Mouse (Mus musculus) testis, adult 2 months (tissue): Measurements from ENCODE around the gene Dlgap1. TPM values are rescaled to one million over a fixed set of nuclear protein-coding genes. Genes with fewer than 3 reads are reported as not detected.

Experiments
- H3K27ac ChIP-seq: fragments of 200-500 bp; 2 replicates; pipeline ENCODE4 v1.5.1; 2012; ENCODE audit warnings: low read depth, low read length; ENCODE audit not compliant: control insufficient read depth, insufficient read depth
- H3K27me3 ChIP-seq: fragments of 200-500 bp; 2 replicates; pipeline ENCODE4 v1.6.1; 2012; ENCODE audit warnings: mild to moderate bottlenecking, low read length, moderate library complexity; ENCODE audit not compliant: control insufficient read depth, insufficient read depth
- H3K36me3 ChIP-seq: fragments of 200-500 bp; 2 replicates; pipeline ENCODE4 v1.6.1; 2012; ENCODE audit warnings: mild to moderate bottlenecking, low read length; ENCODE audit not compliant: control insufficient read depth, insufficient read depth
- H3K4me1 ChIP-seq: fragments of 200-500 bp; 2 replicates; pipeline ENCODE4 v1.6.1; 2012; ENCODE audit warnings: low read length; ENCODE audit not compliant: control insufficient read depth, insufficient read depth
- H3K4me3 ChIP-seq: fragments of 200-500 bp; 2 replicates; pipeline ENCODE4 v1.5.1; 2012; ENCODE audit warnings: low read depth, mild to moderate bottlenecking, low read length, moderate library complexity, mixed read lengths; ENCODE audit not compliant: control insufficient read depth
- CTCF ChIP-seq: fragments of 200-500 bp; IDR thresholded peaks from 2 replicates; pipeline ENCODE4 v1.5.1; 2012; ENCODE audit warnings: low read depth, mild to moderate bottlenecking, inconsistent platforms, low read length, moderate library complexity; ENCODE audit not compliant: control insufficient read depth, insufficient read depth, insufficient replicate concordance
- POLR2A ChIP-seq: fragments of 200-500 bp; IDR thresholded peaks from 2 replicates; pipeline ENCODE4 v1.6.1; 2012; ENCODE audit warnings: low read depth, mild to moderate bottlenecking, inconsistent platforms, low read length, moderate library complexity; ENCODE audit not compliant: control insufficient read depth
- polyA plus RNA-seq: library from polyadenylated mRNA; depleted of rRNA; stranded (reverse); fragments of >200 nt; gene quantifications from 2 replicates; pipeline ENCODE4 v1.2.3, GENCODE M21; 2012

Dlgap1 gene
- polyA plus RNA-seq, 1 experiment: 3.5 TPM

DNA sequence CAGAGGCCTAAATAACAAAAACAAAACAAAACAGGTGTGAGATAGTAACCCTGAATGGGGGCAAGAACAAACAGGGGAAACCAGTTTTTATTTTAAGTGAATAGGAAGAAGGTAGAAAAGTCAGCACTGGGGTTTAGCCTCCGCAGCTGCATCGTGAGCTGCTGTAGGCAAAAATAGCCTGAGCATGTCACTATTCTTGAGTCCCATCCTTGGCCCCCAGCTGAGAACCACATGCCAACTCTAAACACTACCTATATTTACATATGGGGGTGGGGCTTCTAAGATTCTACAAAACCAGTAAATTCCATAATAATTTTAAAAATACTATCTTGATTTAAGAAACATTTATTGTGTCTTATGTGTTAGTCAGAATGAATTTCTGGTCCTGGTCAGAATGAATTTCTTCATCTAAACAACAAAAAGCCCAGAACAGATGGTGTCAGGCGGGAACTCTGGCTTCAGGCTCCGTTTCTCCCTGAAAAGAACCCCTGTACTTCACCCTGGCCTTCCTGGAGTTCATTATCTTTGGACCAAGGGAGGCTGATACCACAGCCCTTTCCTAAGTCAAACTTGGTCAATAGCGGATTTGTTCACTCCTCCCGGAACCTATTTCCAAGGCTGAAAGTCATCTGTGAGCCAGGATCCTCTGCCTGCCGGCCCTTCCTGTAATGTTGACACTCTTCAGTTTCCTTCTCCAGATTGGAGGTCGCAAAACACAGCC lies 494.1 kb downstream of the Dlgap1 start:
- Histone ChIP-seq H3K36me3 (no peaks in the 10 kb centered on the region), H3K27ac (no peak overlapping the region), H3K4me1 (no peaks in the 10 kb centered on the region), H3K27me3 (no peaks in the 10 kb centered on the region), H3K4me3 (no peak overlapping the region)
- TF ChIP-seq POLR2A (no peak), CTCF (no peak)

DNA sequence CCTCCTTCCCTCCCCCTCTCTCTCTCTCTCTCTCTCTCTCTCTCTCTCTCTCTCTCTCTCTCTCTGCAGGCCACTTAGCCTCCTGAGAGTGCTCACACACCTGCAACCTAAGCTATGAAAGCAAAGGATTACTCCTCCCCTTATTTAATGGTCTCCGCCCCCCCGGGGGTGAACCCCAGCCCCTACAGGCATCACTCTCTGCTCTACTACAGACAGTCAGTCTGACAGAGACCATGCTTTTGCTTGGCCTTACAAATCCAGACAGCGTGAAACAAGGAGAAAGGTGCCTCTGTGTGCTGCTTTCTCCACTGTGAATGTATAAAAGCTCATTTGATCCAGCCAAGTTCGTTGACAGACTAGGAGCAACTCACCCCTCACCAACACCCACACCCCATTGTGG lies 497.5 kb downstream of the Dlgap1 start:
- Histone ChIP-seq H3K4me3 (no peak overlapping the region), H3K36me3 (no peaks in the 10 kb centered on the region), H3K27me3 (no peaks in the 10 kb centered on the region), H3K27ac (no peak overlapping the region), H3K4me1 (no peaks in the 10 kb centered on the region)
- TF ChIP-seq CTCF: no peak

GRCm38 (mm10) chr17:70470970-70471371 lies 502.1 kb downstream of the Dlgap1 start:
- Histone ChIP-seq H3K27ac (no peak overlapping the region), H3K36me3 (no peaks in the 10 kb centered on the region), H3K4me1 (no peaks in the 10 kb centered on the region), H3K27me3 (no peaks in the 10 kb centered on the region), H3K4me3 (no peak overlapping the region)
- TF ChIP-seq CTCF: no peak
- TF ChIP-seq POLR2A: no peak

GRCm38 (mm10) chr17:70472162-70472561 lies 503.3 kb downstream of the Dlgap1 start:
- no peaks in the 10 kb centered on the region for H3K27me3 ChIP-seq
- H3K36me3 ChIP-seq: no peaks in the 10 kb centered on the region
- H3K4me1 ChIP-seq: no peaks in the 10 kb centered on the region
- no peak overlapping the region for H3K27ac ChIP-seq
- no peak overlapping the region for H3K4me3 ChIP-seq
- no peak for TF ChIP-seq CTCF

- Histone ChIP-seq H3K27me3 (no peaks in the 10 kb centered on the region), H3K27ac (no peak overlapping the region), H3K4me3 (no peak overlapping the region), H3K4me1 (no peaks in the 10 kb centered on the region), H3K36me3 (no peaks in the 10 kb centered on the region)
- TF ChIP-seq POLR2A (no peak), CTCF (no peak)
Measured at GRCm38 (mm10) chr17:70473871-70474270, 505.0 kb downstream of the Dlgap1 start.

DNA sequence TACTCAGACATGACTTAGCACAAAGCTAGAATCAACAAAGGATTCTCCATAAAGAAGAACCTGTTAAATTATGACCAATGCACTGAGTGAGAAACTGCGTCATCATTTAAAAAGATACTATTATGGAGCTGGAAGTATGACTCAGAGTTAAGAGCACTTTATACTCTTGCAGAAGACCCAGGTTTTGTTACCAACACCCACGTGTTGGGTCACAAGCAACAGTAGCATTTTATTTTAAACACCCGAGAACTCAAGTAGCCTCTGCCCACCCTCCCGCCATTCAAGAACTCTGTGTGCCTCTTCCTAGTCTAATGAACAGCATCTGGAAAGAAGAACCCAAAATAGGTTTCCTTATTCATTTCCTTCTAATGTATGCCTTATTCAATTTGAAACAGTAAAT lies 514.8 kb downstream of the Dlgap1 start:
- Histone ChIP-seq H3K4me1 (no peaks in the 10 kb centered on the region), H3K36me3 (no peaks in the 10 kb centered on the region), H3K27me3 (no peaks in the 10 kb centered on the region), H3K27ac (no peak overlapping the region), H3K4me3 (no peak overlapping the region)
- TF ChIP-seq CTCF: no peak
- no peak for TF ChIP-seq POLR2A

DNA sequence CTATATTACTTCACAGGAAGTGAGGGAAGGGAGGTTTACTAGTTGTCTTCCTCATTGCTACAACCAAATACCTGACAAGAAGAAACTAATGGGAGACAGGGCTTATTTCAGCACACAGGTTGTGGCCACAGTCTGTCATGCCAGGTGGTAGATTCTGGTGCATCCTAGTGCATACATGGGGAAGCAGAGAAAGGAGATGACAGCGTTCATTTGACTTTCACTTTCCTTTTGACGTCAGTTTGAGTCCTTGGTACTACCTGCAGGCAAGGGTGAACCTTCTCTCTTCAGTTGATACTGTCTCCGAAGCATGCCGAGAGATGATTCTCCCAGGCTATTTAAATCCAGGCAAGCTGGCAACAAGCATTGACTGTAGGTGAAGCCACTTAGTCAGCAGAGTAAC lies 516.8 kb downstream of the Dlgap1 start:
- H3K4me3 ChIP-seq: no peak overlapping the region
- H3K36me3 ChIP-seq: no peaks in the 10 kb centered on the region
- H3K27ac ChIP-seq: no peak overlapping the region
- TF ChIP-seq POLR2A (no peak), CTCF (no peak)
- no peaks in the 10 kb centered on the region for H3K4me1 ChIP-seq
- H3K27me3 ChIP-seq: no peaks in the 10 kb centered on the region

DNA sequence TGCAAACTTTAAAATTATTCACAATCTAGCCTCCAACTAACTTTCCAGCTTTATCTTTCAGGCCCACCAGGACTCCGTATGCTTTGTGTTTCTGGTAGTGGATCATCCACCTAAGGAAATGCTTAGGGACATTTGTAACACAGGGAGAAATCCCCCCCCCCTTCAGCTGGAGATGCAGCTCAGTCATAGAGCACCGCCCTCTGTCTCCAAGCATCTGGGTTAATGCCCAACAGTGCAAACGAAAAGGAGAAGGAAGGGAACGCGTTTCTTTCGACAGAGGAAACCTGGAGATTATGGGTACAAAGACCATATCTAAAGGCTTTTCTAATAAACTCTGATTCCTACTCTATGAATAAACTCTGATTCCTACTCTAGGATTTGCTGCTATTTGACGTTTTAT lies 517.4 kb downstream of the Dlgap1 start:
- no peaks in the 10 kb centered on the region for H3K4me1 ChIP-seq
- H3K4me3 ChIP-seq: no peak overlapping the region
- TF ChIP-seq CTCF (no peak), POLR2A (no peak)
- H3K36me3 ChIP-seq: no peaks in the 10 kb centered on the region
- H3K27ac ChIP-seq: no peak overlapping the region
- no peaks in the 10 kb centered on the region for H3K27me3 ChIP-seq
